Mouse (Mus musculus): ENCODE measurements at regions not wholly inside any gene's neighbourhood (a gene's known extent, or its start where the extent isn't known, plus 50 kb on each side); places are given as distances from the start of the nearest gene placed in this dataset.

GRCm38 (mm10) chr14:61686101-61686691, 78.9 kb downstream of the Kcnrg start:
- no peak for TF ChIP-seq CTCF (IDR thresholded peaks at IDR 0.05; ENCODE audit: low read depth, low read length)
- TF ChIP-seq GATA1 (IDR thresholded peaks at IDR 0.05; ENCODE audit: borderline replicate concordance, low read length): no peak
- no peak for TF ChIP-seq POLR2AphosphoS5 (IDR thresholded peaks at IDR 0.05; ENCODE audit: insufficient replicate concordance, low read depth, low read length)
- TF ChIP-seq TAL1 (conservative IDR thresholded peaks at IDR 0.05; ENCODE audit: low read depth, low read length): no peak
- TF ChIP-seq GATA2 (IDR thresholded peaks at IDR 0.05; ENCODE audit: borderline replicate concordance, low read depth, low read length): no peak

Data from G1E (cell line).